Mouse (Mus musculus) effector memory CD4-positive, alpha-beta T cell, adult 5 months (primary cell): ENCODE data around the gene Cdk5. TPM values are rescaled to one million over a fixed set of nuclear protein-coding genes. Genes with fewer than 3 reads are reported as not detected.

ENCODE experiments used
- polyA plus RNA-seq: library from polyadenylated mRNA; unstranded; fragments of 100-300 nt; shearing (Covaris generic); gene quantifications from one replicate; pipeline ENCODE4 v1.2.1, GENCODE M21; 2017

Gene Cdk5
- 63.6 TPM for polyA plus RNA-seq

GRCm38 (mm10) chr5:24423129-24424003 lies at the start of gene Cdk5, which contains the start of gene Slc4a2:
TSS of gene Cdk5 (minus strand) at chr5:24423530.
TSS of gene Slc4a2 (plus strand) at chr5:24423837.

GRCm38 (mm10) chr5:24452030-24452690 lies 28.8 kb upstream of the Cdk5 start, which contains the start of gene Agap3:
TSS of gene Agap3 (plus strand) at chr5:24452177.

GRCm38 (mm10) chr5:24447624-24448298 lies 24.4 kb upstream of the Cdk5 start, which contains the start of gene Tmub1:
TSS of gene Tmub1 (minus strand) at chr5:24447854.

GRCm38 (mm10) chr5:24444746-24445427 lies 21.6 kb upstream of the Cdk5 start, which contains the start of gene Fastk:
TSS of gene Fastk (minus strand) at chr5:24445287.

GRCm38 (mm10) chr5:24413042-24413693 lies 10.2 kb downstream of the Cdk5 start, which contains the start of gene Asic3:
TSS of gene Asic3 (plus strand) at chr5:24413392.

GRCm38 (mm10) chr5:24393392-24393997 lies 29.8 kb downstream of the Cdk5 start, which contains the start of gene Abcb8:
TSS of gene Abcb8 (plus strand) at chr5:24393663.

GRCm38 (mm10) chr5:24391864-24392263 lies 31.5 kb downstream of the Cdk5 start, which contains the start of gene Atg9b:
TSS of gene Atg9b (minus strand) at chr5:24392143.

Other genes starting within 250 kb of the Cdk5 start
- 1.1 TPM for gene Kcnh2, start 71.9 kb downstream of the Cdk5 start, polyA plus RNA-seq
- gene Nos3, start 58.7 kb downstream of the Cdk5 start, polyA plus RNA-seq: not detected
- 0.21 TPM for gene Atg9b, start 31.4 kb downstream of the Cdk5 start, polyA plus RNA-seq
- 12.3 TPM for gene Abcb8, start 29.9 kb downstream of the Cdk5 start, polyA plus RNA-seq
- not detected for gene Asic3, start 10.1 kb downstream of the Cdk5 start, polyA plus RNA-seq
- gene Slc4a2, start 307 bp upstream of the Cdk5 start, polyA plus RNA-seq: 25.1 TPM
- 95.0 TPM for gene Fastk, start 21.8 kb upstream of the Cdk5 start, polyA plus RNA-seq
- 46.2 TPM for gene Tmub1, start 24.3 kb upstream of the Cdk5 start, polyA plus RNA-seq
- 83.2 TPM for gene Agap3, start 28.6 kb upstream of the Cdk5 start, polyA plus RNA-seq
- not detected for gene Gbx1, start 103.7 kb upstream of the Cdk5 start, polyA plus RNA-seq
- gene Asb10, start 117.4 kb upstream of the Cdk5 start, polyA plus RNA-seq: not detected
- gene 4931409K22Rik, start 133.3 kb upstream of the Cdk5 start, polyA plus RNA-seq: not detected
- gene Abcf2, start 153.9 kb upstream of the Cdk5 start, polyA plus RNA-seq: 68.3 TPM
- 28.0 TPM for gene Chpf2, start 163.2 kb upstream of the Cdk5 start, polyA plus RNA-seq
- gene Smarcd3, start 200.9 kb upstream of the Cdk5 start, polyA plus RNA-seq: 0.70 TPM